Mouse (Mus musculus) right cerebral cortex, postnatal 4 days (tissue): ENCODE measurements at regions not wholly inside any gene's neighbourhood (a gene's known extent, or its start where the extent isn't known, plus 50 kb on each side); places are given as distances from the start of the nearest gene placed in this dataset.
"Not testable (repeated sequence)": the region's sequence is repeated elsewhere in the genome, so short reads cannot be mapped to it uniquely, and the experiment has no call there.

Experiments used
- DNase-seq: peaks from one replicate; pipeline ENCODE4 v3.0.0-alpha.2; 2022

DNA sequence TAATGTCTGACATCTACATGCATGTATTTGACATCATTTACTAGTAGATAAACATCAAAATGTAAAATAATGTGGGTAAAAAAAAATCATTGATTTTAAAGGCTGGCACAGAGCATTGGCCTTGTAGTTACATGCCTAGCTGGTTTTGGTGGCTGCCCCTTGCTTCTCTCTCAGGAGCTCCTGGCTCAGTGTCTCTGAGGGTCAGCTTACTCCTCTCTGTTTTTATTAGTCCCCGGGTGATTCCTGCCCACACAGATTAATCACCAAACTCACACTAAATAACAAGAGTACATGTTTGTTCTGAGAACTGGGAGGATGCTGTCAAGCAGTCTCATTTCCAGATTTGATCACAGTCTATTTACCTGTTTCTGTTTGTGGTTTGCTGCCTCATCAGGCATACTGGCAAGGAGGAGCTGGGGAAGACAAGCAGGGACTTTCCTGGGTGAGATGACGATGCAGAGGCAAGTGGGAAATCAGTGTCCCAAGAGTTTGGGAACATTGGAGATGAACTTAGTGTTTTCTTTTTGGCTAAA is 422.7 kb upstream of the Htr2a start:
- DNase-seq = no peak

DNA sequence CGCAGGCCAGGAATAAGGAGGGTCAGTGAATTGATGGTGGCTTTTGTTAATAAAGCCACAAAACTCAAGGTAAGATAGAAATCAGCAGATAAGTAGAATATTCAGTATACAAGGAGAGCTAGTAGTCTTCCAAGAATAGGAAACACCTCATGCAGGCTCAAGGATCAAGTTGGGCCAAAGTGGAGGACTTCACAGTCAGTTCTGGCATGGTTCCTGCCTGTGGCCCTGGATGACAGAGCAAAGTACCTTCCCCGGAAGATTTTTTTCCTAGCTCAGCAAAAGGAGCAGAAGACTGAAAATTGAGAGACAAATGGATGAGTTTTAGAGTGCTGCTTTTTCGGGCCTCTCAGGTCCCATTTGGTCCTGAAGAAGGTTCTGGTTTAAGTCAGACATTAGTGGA is 420.9 kb upstream of the Htr2a start:
- no peak for DNase-seq

GRCm38 (mm10) chr14:74222093-74222492 is 418.5 kb upstream of the Htr2a start:
- no peak for DNase-seq

GRCm38 (mm10) chr14:74229560-74230187 is 411.0 kb upstream of the Htr2a start:
- DNase-seq = no peak

- DNase-seq = no peak
These were observed 400.4 kb upstream of the Htr2a start for GRCm38 (mm10) chr14:74240212-74240611.

- no peak for DNase-seq
These were observed 391.3 kb upstream of the Htr2a start for GRCm38 (mm10) chr14:74249263-74249878.

- no peak for DNase-seq
These were observed 390.6 kb upstream of the Htr2a start for GRCm38 (mm10) chr14:74250021-74250420.

DNA sequence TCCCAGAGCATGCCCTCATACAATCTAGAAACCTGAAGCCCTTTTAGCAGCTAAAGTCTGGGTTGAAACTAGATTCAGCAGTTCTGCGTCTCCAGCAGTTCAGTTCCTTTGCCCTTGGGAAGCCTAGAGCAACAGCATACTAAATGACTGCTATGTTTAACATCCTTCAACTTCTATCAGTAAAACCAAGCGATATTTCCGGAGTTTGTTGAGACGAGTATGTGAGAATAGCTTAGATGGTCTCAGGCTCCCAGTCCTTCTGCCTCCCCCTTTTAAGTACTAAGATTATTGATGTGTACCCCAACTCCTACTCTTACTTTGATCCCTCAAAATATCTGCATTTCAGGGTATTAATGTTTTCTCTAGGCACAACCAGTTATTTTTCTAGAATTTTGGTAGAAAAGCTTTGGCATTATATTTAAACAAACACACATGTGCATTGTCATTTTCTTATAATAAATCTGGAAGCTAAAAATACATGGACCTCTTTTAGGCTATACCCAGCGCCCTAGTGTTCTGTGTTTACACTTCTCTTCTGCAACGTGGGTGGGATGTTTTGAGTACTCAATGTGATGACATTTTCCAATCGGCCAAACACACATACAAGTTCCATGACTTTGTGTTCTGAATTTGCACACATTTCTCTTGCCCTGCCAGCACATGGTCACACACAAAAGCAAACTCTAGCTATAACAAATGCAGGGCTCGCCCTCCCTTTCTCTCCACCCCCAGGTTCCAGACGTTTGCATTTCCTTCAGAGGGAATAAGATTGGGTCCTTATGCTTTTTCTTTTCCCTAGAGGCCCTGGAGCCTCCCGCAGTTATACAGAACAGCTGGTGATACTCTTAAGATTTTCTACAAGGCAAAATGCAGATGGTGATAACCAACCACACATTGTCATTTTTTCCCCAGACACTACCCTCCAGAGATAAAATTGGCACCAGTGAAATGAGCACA is 388.2 kb upstream of the Htr2a start:
- peak; percentile 3 for DNase-seq

- DNase-seq = no peak
These were observed 385.6 kb upstream of the Htr2a start for GRCm38 (mm10) chr14:74255000-74255399.

DNA sequence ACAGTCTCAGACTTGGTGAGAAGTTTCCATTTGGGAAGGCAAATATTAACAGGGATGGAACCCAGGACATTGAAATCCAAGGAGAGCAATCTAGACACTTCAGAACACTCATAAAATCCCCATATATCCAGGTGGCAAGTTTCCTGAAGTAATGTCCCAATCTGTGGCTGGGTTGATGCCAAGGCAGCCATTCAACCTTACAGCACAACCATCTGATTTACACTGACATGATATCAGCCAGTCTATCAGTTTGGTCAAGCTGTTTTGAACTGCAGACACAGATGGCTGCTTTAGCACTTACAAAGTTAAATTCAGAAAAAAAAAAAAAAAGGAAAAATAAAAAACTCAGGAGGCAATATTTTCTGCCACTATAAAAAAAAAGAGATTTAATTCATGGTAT is 381.2 kb upstream of the Htr2a start:
- peak; percentile 6 for DNase-seq

DNA sequence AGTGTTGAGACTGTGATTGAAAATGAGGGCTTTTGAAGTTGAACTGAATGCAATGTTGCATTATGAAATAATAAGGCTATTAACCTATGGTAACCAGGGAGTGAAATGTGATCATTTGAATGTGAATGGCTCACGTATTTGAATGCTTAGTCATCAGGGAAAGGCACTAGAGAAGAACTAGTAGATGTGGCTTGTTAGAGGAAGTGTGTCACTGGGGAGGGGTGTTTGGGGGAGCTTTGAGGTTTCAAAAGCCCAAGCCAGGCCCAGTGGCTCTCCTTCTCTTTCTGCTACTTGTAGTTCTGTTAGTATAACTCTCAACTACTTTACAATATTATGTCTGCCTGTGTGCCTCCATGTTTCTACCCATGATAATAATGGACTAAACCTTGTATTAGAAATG is 373.6 kb upstream of the Htr2a start:
- DNase-seq = no peak

GRCm38 (mm10) chr14:74294560-74294959 is 346.1 kb upstream of the Htr2a start:
- DNase-seq = no peak

DNA sequence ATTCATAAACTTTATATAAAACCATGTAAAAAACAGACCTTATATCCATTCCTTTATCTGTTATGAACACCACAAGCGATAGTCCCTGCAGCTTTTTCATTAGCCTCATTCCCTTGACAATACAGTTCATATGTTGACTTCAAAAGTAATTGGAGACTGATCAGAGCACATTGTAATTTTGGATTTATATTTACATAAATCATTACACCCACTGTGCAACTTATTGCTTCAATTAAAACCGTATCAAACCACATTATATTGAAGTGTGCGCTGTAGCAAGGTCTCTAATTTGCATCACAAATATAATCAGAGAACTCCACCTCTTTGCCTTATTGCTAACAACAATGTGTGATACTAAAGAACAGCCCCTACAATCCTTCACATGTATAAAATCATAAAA is 336.2 kb upstream of the Htr2a start:
- no peak for DNase-seq

DNA sequence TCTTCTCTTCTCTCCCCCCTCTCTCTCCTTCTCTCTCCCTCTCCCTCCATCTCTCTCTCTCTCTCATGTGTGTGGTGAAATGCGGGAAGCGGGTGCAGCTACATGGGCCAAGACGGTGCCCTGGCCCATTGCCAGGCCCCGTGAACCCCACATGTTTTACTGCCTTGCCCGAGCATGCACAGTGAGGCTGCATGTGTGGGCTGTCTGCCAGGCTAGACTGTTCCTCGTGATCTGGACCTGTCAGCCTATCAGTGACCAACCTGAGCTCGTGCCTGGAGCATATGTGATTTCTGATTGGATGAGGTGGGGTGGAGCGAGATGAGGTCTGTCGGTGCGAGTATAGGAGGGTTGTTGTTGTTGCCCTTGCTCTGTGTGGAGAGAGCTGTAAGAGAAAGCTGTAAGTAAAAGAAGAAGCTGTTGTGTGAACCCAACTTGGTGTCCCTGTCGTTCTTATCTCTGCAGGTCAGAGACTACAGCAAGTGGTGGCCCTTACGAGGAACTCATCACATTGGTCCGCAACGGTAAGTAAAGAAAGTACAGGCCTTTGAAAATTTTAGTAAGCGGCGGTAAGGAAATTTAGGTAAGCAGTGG is 333.8 kb upstream of the Htr2a start:
- no peak for DNase-seq

DNA sequence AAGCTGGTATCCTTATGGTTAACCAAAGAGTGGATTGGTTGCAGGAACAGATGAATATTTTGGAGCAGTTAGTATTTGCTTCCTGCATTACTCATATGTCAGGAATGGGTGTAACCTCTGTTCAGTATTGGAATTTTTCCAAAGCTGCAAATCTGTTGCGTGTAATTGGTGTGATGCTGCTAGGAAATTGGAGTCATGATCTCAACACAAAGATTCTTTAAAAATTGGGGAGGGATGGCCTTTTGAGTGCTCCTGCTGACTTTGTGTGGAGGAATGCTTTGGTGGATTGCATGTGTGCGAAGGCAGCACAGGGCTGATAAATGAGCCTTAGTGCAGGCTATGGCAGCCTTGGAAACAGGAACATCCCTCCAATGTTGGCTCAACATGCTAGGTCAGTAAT is 331.2 kb upstream of the Htr2a start:
- not testable (repeated sequence) for DNase-seq

DNA sequence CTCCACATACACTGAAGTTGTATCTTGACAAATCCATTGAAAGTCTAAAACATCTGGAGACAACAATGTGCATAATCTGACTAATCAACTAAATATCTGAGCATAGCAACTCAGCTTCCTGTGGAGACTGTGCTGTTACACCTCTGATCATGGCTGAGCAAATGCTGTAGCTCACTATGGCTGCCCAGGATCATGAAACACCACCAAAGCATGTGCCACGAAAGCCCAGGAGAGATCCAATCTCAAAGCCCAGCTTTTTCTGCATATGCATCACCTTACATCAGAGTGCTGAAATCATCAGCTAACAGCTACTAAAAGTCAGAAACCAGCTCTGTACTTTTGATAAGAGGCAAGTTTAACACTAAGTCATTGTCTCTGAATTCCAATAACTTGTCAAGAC is 313.3 kb upstream of the Htr2a start:
- no peak for DNase-seq

GRCm38 (mm10) chr14:74350751-74351150 is 289.9 kb upstream of the Htr2a start:
- DNase-seq = no peak

DNA sequence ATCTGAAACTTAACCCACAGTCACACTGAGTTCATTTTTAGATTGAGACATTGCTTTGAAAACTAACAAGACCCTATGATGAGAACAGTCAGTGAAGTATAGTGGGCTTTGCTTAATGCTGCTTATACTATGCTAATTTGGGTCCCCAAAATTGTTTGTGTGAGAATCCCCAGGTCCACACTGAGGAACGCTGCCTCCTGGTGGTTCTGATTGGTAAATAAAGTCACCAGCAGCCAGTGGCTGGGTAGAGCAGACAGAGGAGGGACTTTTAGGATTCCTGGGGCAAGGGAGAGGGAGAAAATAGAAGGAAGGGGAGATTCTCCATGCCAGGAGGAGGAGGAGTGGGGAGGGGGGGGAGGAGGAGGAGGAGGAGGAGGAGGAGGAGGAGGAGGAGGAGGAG is 288.4 kb upstream of the Htr2a start:
- DNase-seq = no peak

DNA sequence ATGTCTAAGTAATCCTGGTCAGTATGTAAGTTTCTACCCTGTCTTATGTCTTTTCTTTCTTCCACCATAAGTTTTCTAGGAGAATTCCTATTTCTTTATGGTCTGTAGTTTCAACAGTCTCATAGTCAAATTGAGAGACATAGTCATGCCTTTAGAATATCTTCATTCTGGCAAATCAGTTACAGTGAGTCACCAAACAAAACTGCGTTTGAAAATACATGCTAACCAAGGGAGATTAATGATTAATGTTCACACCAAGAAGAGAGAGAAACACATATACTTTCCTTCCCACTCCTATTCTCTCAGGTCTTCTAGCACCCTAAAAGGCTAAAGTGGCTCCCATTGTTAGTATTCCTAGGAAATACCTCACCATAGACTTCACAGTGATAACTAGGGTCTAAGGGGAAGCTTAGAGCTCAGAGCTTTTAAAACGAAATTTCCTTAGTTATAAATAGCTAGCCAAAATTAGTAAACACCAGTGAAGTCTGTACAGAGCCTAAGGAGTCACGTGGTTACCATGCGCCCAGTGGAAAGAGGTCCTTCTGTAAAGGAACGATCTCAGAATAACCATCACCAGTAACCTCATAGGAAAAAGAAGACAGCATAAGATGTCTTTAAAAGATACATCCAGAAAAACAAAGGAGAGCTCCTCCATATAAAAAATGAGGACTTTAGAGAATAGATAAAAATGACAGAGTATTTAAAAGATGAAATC is 281.8 kb upstream of the Htr2a start:
- no peak for DNase-seq

DNA sequence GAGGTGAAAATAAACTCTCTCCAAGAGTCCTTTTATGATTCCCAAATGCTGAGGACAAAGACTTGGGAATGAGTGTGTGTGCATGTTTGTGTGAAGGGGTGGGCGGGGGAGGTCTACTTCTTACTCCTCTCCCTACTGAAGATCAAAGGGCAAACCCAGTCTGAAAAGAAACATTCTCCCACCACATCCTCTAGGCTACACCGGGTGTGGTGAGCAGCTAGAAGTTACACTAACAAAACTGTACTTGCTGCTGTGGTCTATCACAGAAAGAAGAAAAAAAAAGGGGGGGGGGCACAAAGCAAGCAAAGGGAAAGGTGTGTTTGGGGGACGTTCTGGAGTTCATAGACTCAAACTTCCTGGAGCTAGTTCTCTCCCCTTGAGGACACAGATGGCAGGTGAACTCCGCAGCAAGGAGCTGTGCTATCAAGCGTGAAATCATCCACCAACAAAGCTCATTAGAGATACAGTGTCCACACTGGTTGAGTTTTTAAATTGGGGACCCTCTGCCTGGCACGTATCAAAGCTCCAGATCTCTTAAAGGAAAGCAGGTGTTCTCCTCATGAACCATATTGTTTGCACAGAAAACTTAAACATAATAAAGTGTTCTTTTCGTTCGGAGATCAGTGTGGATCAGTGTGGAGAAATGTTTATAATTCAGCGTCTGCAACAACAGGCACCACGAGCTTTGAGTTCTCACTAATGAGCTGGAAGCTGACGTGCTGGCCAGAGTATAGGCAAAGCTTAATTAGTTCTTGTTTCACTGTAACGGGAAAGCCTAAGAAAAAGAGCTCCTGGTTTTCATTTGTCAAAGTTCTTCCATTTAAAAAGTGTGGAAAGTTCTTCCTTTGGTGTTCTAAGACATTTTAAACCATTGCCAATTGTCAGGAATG is 280.7 kb upstream of the Htr2a start:
- DNase-seq = no peak

DNA sequence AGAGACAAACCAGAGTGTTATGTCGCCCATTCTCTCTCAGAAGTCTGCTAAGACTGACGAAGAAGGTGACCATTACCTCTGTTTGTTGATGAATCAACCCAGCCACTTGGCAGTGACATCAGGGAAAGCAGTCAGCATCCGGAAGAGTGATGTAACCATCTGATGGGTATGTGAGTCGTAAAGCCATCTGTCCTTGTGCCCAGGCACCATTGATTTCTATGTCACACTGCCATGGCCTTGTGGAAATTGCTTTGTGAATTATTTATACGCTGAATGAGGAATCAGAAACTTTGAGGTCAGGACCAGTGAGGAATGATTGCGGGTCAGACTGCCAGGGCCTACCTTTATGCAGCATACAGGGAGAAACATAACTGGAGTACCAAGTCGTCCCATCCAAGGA is 256.2 kb upstream of the Htr2a start:
- no peak for DNase-seq

- no peak for DNase-seq
These were observed 248.2 kb upstream of the Htr2a start for GRCm38 (mm10) chr14:74392419-74392818.
